Mouse (Mus musculus) stomach, embryonic 15.5 days (tissue): Measurements from ENCODE around the gene Slc7a7. TPM values are rescaled to one million over a fixed set of nuclear protein-coding genes. Genes with fewer than 3 reads are reported as not detected.

Experiments
- ATAC-seq: fragments of 200-750 bp; cut with Nextera tagmentation; 2 replicates; pipeline ENCODE4 v1.8.0; 2017; ENCODE audit warnings: low read depth, moderate number of reproducible peaks, moderate TSS enrichment; ENCODE audit not compliant: insufficient read depth, low FRiP score
- H3K27ac ChIP-seq: fragments of 300-500 bp; sonication (generic); 2 replicates; pipeline ENCODE4 v1.5.1; 2015; ENCODE audit warnings: mild to moderate bottlenecking, inconsistent platforms
- H3K27me3 ChIP-seq: fragments of 300-500 bp; sonication (generic); replicated peaks from 2 replicates; pipeline ENCODE4 v1.6.1; 2015; ENCODE audit warnings: inconsistent platforms
- H3K36me3 ChIP-seq: fragments of 300-500 bp; sonication (generic); 2 replicates; pipeline ENCODE4 v1.6.1; 2015; ENCODE audit warnings: inconsistent platforms
- H3K4me1 ChIP-seq: fragments of 300-500 bp; sonication (generic); 2 replicates; pipeline ENCODE4 v1.6.1; 2015; ENCODE audit warnings: inconsistent platforms
- H3K4me2 ChIP-seq: fragments of 300-500 bp; sonication (generic); 2 replicates; pipeline ENCODE4 v1.6.1; 2015; ENCODE audit warnings: mild to moderate bottlenecking, inconsistent platforms
- H3K4me3 ChIP-seq: fragments of 300-500 bp; sonication (generic); replicated peaks from 2 replicates; pipeline ENCODE4 v1.5.1; 2015; ENCODE audit warnings: inconsistent platforms
- H3K9ac ChIP-seq: fragments of 300-500 bp; sonication (generic); 2 replicates; pipeline ENCODE4 v1.6.1; 2015; ENCODE audit warnings: inconsistent platforms
- H3K9me3 ChIP-seq: fragments of 300-500 bp; sonication (generic); 2 replicates; pipeline ENCODE4 v1.6.1; 2016; ENCODE audit warnings: inconsistent platforms
- WGBS: fragments of 180-500 bp; shearing (Covaris S2); methylation state at CpG from one replicate; pipeline ENCODE4 v1.1.7; 2015; 5-methylcytosine and 5-hydroxymethylcytosine counted together
- polyA plus RNA-seq: library from polyadenylated mRNA; unstranded; fragments of >200 nt; fragmentation: Nextera tagmentation; extraction: Ambion mirVana; gene quantifications from 2 replicates; pipeline ENCODE4 v1.2.1, GENCODE M21; 2015

The Slc7a7 gene
- polyA plus RNA-seq, 1 experiment from 2014 or later, result 17.0 TPM

DNA sequence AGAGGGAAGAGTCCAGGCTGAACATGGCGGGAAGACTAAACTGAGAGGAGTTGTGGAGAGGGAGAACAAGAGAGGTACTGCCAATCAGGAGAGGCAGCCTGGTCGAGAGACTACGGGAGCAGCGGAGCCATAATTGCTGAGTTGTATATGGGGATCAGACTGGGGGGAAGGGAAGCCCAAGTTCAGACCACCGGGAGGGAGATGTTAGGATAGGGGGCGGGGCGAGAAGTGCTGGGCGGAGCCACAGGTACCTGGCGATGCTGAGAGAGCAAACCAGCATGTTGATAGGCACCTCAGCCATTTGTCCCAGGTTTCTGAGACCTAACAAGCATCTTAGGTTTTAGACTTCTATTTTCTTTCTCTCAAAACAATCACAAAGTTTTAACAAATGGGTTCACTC is 88.4 kb downstream of the Slc7a7 start:
- ATAC-seq, result no peak
- Histone ChIP-seq H3K9me3 (no peaks in the 10 kb centered on the region), H3K27ac (no peak overlapping the region), H3K27me3 (no peaks in the 10 kb centered on the region), H3K4me2 (no peak overlapping the region), H3K4me1 (no peaks in the 10 kb centered on the region), H3K9ac (no peak overlapping the region), H3K4me3 (no peak overlapping the region), H3K36me3 (no peaks in the 10 kb centered on the region)
- WGBS, result 43% methylated on average over 9 of the region's 9 CpGs

GRCm38 (mm10) chr14:54328548-54328947 is 89.0 kb downstream of the Slc7a7 start:
- ATAC-seq, result no peak
- Histone ChIP-seq H3K36me3 (no peaks in the 10 kb centered on the region), H3K27ac (no peak overlapping the region), H3K4me2 (no peak overlapping the region), H3K9ac (no peak overlapping the region), H3K27me3 (no peaks in the 10 kb centered on the region), H3K4me3 (no peak overlapping the region), H3K4me1 (no peaks in the 10 kb centered on the region), H3K9me3 (no peaks in the 10 kb centered on the region)
- WGBS, result 76% methylated on average over 2 of the region's 2 CpGs

DNA sequence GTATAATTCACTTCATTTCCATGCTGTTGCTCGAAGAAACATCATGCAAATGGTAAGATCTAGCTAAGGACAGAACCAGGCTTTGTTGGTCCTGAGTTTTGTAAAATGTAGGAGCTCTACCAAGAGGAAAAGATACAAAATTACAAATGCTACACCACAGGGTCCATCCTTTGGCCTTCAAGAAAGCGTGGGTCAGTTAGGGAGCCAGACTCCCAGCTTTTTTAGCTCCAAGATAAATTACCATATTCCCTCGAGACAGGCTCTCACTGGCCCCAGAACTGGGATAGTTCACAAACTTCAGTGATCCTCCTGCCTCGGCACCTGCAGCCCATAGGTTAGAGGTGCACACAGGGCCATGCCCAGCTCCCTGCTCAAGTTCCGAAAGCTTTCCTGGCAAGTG is 93.1 kb downstream of the Slc7a7 start:
- Histone ChIP-seq H3K36me3 (no peaks in the 10 kb centered on the region), H3K9ac (no peak overlapping the region), H3K27ac (no peak overlapping the region), H3K4me3 (no peak overlapping the region), H3K27me3 (no peaks in the 10 kb centered on the region), H3K9me3 (no peaks in the 10 kb centered on the region), H3K4me2 (no peak overlapping the region), H3K4me1 (no peaks in the 10 kb centered on the region)
- 65% methylated on average over 5 of the region's 5 CpGs for WGBS
- no peak for ATAC-seq

- Histone ChIP-seq H3K27ac (no peak overlapping the region), H3K4me1 (no peaks in the 10 kb centered on the region), H3K9me3 (no peaks in the 10 kb centered on the region), H3K9ac (no peak overlapping the region), H3K4me2 (no peak overlapping the region), H3K27me3 (no peaks in the 10 kb centered on the region), H3K36me3 (no peaks in the 10 kb centered on the region), H3K4me3 (no peak overlapping the region)
- WGBS, result 63% methylated on average over 18 of the region's 18 CpGs
- ATAC-seq, result no peak
These were observed 95.8 kb downstream of the Slc7a7 start for GRCm38 (mm10) chr14:54321556-54322376.

Other genes with a start within 250 kb of the Slc7a7 start
- gene Dad1, start 163.7 kb downstream of the Slc7a7 start, polyA plus RNA-seq, result 436 and 440 TPM in 2 replicates
- 43.1 and 44.1 TPM in 2 replicates for gene Abhd4, start 163.6 kb downstream of the Slc7a7 start, polyA plus RNA-seq
- not detected in 2 replicates for gene Olfr49, start 132.8 kb downstream of the Slc7a7 start, polyA plus RNA-seq
- 38.1 and 44.6 TPM in 2 replicates for gene Oxa1l, start 56.9 kb downstream of the Slc7a7 start, polyA plus RNA-seq
- 273 and 275 TPM in 2 replicates for gene Mrpl52, start 9.1 kb upstream of the Slc7a7 start, polyA plus RNA-seq
- gene Mmp14, start 13.8 kb upstream of the Slc7a7 start, polyA plus RNA-seq, result 126 and 139 TPM in 2 replicates
- gene Lrp10, start 46.4 kb upstream of the Slc7a7 start, polyA plus RNA-seq, result 49.6 and 51.9 TPM in 2 replicates
- gene Rem2, start 58.3 kb upstream of the Slc7a7 start, polyA plus RNA-seq, result 1.6 and 2.3 TPM in 2 replicates
- 66.6 and 71.7 TPM in 2 replicates for gene Prmt5, start 99.7 kb upstream of the Slc7a7 start, polyA plus RNA-seq
- gene Haus4, start 136.8 kb upstream of the Slc7a7 start, polyA plus RNA-seq, result 48.3 and 49.3 TPM in 2 replicates
- gene Ajuba, start 159.8 kb upstream of the Slc7a7 start, polyA plus RNA-seq, result 30.8 and 32.0 TPM in 2 replicates
- gene 4931414P19Rik, start 188.2 kb upstream of the Slc7a7 start, polyA plus RNA-seq, result 6.7 and 8.3 TPM in 2 replicates
- gene Psmb5, start 200.2 kb upstream of the Slc7a7 start, polyA plus RNA-seq, result 370 and 382 TPM in 2 replicates
- gene Psmb11, start 203.7 kb upstream of the Slc7a7 start, polyA plus RNA-seq, result 0.03 TPM in 2 replicates
- gene Gm17606, start 223.2 kb upstream of the Slc7a7 start, polyA plus RNA-seq, result not detected in 2 replicates
- gene Cdh24, start 223.6 kb upstream of the Slc7a7 start, polyA plus RNA-seq, result 3.7 and 4.5 TPM in 2 replicates